In the genomic region with DNA sequence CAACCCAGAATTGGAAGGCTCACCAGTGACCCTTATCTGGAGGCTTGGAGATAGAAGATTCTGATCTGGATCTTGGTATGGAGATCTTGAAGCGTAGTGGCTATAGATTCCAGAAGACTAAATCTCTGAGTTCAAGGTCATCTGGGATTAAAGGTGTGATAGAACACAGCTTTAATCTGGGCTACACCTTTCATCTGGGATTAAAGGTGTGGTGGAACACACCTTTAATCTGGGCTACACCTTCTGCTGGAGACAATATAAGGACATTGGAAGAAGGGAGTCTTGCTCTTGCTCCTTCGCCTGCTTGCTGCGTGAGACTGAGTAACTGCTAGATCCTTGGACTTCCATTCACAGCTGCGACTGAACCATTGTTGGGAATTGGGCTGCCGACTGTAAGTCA, we compare ENCODE assay signal across 8 mouse cellular contexts. TPM values are rescaled to one million over a fixed set of nuclear protein-coding genes. Genes with fewer than 3 reads are reported as not detected.
DNase-seq lines count a peak whose midpoint lies in the region; ATAC-seq and TF ChIP-seq lines count a peak whose summit lies in the region.
"Not testable (repeated sequence)": the region's sequence is repeated elsewhere in the genome, so short reads cannot be mapped to it uniquely, and the experiment has no call there.

A gene (plus strand): TSS at position 301 of the 400 bp plus-strand sequence.

- WGBS in embryonic facial prominence, embryonic 11.5 days = 89% methylated on average over 2 of the region's 5 CpGs
- WGBS in kidney, embryonic 16.5 days = 90% methylated on average over 2 of the region's 5 CpGs
- 89% methylated on average over 2 of the region's 5 CpGs for WGBS in limb, embryonic 11.5 days
- WGBS in spleen, adult 2 months = 96% methylated on average over 3 of the region's 5 CpGs

- TF ChIP-seq CTCF in spleen, adult 2 months (IDR thresholded peaks at IDR 0.05; ENCODE audit: extremely low read depth, insufficient read depth, insufficient read length, insufficient replicate concordance) = not testable (repeated sequence)

- in situ Hi-C loops in ES-E14 (cut with MboI; ENCODE audit: low sequenced_read_pairs in 2 of 2, unreplicated experiment in 2 of 2) = not testable (repeated sequence)

- H3K27ac ChIP-seq in ES-E14 (ENCODE audit: insufficient read depth, low read depth, low read length, poor library complexity, severe bottlenecking); embryonic facial prominence, embryonic 11.5 days (replicated peaks; ENCODE audit: low read depth, low read length); kidney, embryonic 16.5 days (ENCODE audit: low read length); limb, embryonic 11.5 days (replicated peaks; ENCODE audit: low read depth, low read length); spleen, adult 2 months (ENCODE audit: insufficient read depth, low read length): not testable (repeated sequence)

- not testable (repeated sequence) for H3K4me2 ChIP-seq in embryonic facial prominence, embryonic 11.5 days (ENCODE audit: low read depth, low read length); kidney, embryonic 16.5 days (replicated peaks; ENCODE audit: low read depth, low read length); limb, embryonic 11.5 days (ENCODE audit: low read depth, severe bottlenecking)

- not testable (repeated sequence) for H3K4me3 ChIP-seq in ES-E14 (ENCODE audit: insufficient read depth in 1 of 2, low read depth in 1 of 2, low read length in 2 of 2, poor library complexity in 1 of 2, severe bottlenecking in 1 of 2); embryonic facial prominence, embryonic 11.5 days (ENCODE audit: low read depth, low read length); kidney, embryonic 16.5 days (ENCODE audit: low read length); limb, embryonic 11.5 days (ENCODE audit: low read depth, low read length); spleen, adult 2 months (ENCODE audit: extremely low read depth, insufficient read depth, insufficient read length)

- not testable (repeated sequence) for ATAC-seq in embryonic facial prominence, embryonic 11.5 days (replicated peaks; ENCODE audit: insufficient number of reproducible peaks, low FRiP score, low TSS enrichment, low read depth); kidney, embryonic 16.5 days (ENCODE audit: low FRiP score, low TSS enrichment); limb, embryonic 11.5 days (ENCODE audit: insufficient number of reproducible peaks, low FRiP score, low TSS enrichment, low read depth); megakaryocyte progenitor cell, adult 5-6 weeks (replicated peaks; ENCODE audit: poor library complexity)

- not testable (repeated sequence) for H3K36me3 ChIP-seq in ES-E14 (ENCODE audit: control insufficient read depth, insufficient read depth, low read length, poor library complexity, severe bottlenecking); embryonic facial prominence, embryonic 11.5 days (replicated peaks; ENCODE audit: control insufficient read depth, insufficient read depth, low read depth, low read length); kidney, embryonic 16.5 days (ENCODE audit: insufficient read depth, low read length); limb, embryonic 11.5 days (ENCODE audit: control insufficient read depth, insufficient read depth, low read length); spleen, adult 2 months (ENCODE audit: control insufficient read depth, insufficient read depth, low read length)

- DNase-seq in ES-E14 (ENCODE audit: low read depth, low spot score); embryonic facial prominence, embryonic 11.5 days (ENCODE audit: low spot score); gastrocnemius, adult 8-10 months (ENCODE audit: low spot score in 2 of 2); heart, postnatal 25 days (ENCODE audit: low spot score); limb, embryonic 11.5 days (ENCODE audit: low spot score); spleen, adult 2 months (ENCODE audit: low read depth in 1 of 2, low spot score in 2 of 2): not testable (repeated sequence)

- H3K9ac ChIP-seq in ES-E14 (ENCODE audit: insufficient read depth, low read depth, low read length, poor library complexity, severe bottlenecking); embryonic facial prominence, embryonic 11.5 days (replicated peaks; ENCODE audit: low read length); kidney, embryonic 16.5 days (replicated peaks; ENCODE audit: low read length); limb, embryonic 11.5 days (ENCODE audit: low read length): not testable (repeated sequence)

- not testable (repeated sequence) for TF ChIP-seq POLR2A in spleen, adult 2 months (IDR thresholded peaks at IDR 0.05; ENCODE audit: low read depth, low read length)

- not testable (repeated sequence) for H3K4me1 ChIP-seq in ES-E14 (ENCODE audit: control insufficient read depth in 2 of 2, insufficient read depth in 2 of 2, low read length in 2 of 2, poor library complexity in 1 of 2); embryonic facial prominence, embryonic 11.5 days (ENCODE audit: control insufficient read depth, insufficient read depth, low read length); kidney, embryonic 16.5 days (ENCODE audit: insufficient read depth, low read length); limb, embryonic 11.5 days (ENCODE audit: control insufficient read depth, insufficient read depth, low read length); spleen, adult 2 months (ENCODE audit: control insufficient read depth, insufficient read depth, insufficient read length)

- H3K27me3 ChIP-seq in embryonic facial prominence, embryonic 11.5 days (ENCODE audit: control insufficient read depth, insufficient read depth, low read length); kidney, embryonic 16.5 days (ENCODE audit: insufficient read depth, low read length); limb, embryonic 11.5 days (ENCODE audit: control insufficient read depth, insufficient read depth, low read length); spleen, adult 2 months (ENCODE audit: control insufficient read depth, insufficient read depth, low read length): not testable (repeated sequence)

- H3K9me3 ChIP-seq in ES-E14 (ENCODE audit: control insufficient read depth, insufficient read depth, low read depth, low read length); embryonic facial prominence, embryonic 11.5 days (replicated peaks; ENCODE audit: control insufficient read depth, low read length); kidney, embryonic 16.5 days (ENCODE audit: low read length); limb, embryonic 11.5 days (ENCODE audit: control insufficient read depth, low read length): not testable (repeated sequence)

- intact Hi-C loops in heart, postnatal 25 days (cut with DNase I) = not testable (repeated sequence)

RNA-seq across cellular contexts. Expression of the gene that starts here (rescaled TPM):
- 17.0 and 36.8 TPM in 2 replicates for total RNA-seq in ES-E14 (2012; rRNA removed)
- 22.8 and 24.9 TPM in 2 replicates for polyA plus RNA-seq in embryonic facial prominence, embryonic 11.5 days (2014; fragmentation: Nextera tagmentation; extraction: Ambion mirVana)
- 10 to 100 TPM; 10.2 to 15.1 (median 10.7) TPM for total RNA-seq in gastrocnemius, adult 8-10 months (2022)
- total RNA-seq in heart, postnatal 25 days (2021) = 10 to 100 TPM; 12.2 to 13.6 TPM
- 22.8 and 24.1 TPM in 2 replicates for polyA plus RNA-seq in kidney, embryonic 16.5 days (2015; fragmentation: Nextera tagmentation; extraction: Ambion mirVana)
- 27.2 and 29.1 TPM in 2 replicates for polyA plus RNA-seq in limb, embryonic 11.5 days (2014; fragmentation: Nextera tagmentation; extraction: Ambion mirVana)
- total RNA-seq in megakaryocyte progenitor cell, adult 5-6 weeks (2015) = 11.0 and 11.4 TPM in 2 replicates
- 16.1 and 22.6 TPM in 2 replicates for total RNA-seq in megakaryocyte progenitor cell, adult 5-6 weeks (2017)
- polyA plus RNA-seq in spleen, adult 2 months (2012; rRNA removed) = 9.2 and 11.3 TPM in 2 replicates
